Mouse (Mus musculus): ENCODE data around the gene Itpr2.

GRCm38 (mm10) chr6:146072842-146073241, 429.2 kb downstream of the Itpr2 start:
- no peak for TF ChIP-seq POLR2A (IDR thresholded peaks at IDR 0.05; ENCODE audit: borderline replicate concordance, low read depth, low read length)
- TF ChIP-seq CTCF (IDR thresholded peaks at IDR 0.05; ENCODE audit: low read depth, low read length), result no peak
